Mouse (Mus musculus): ENCODE measurements around the gene Vps18. TPM values are rescaled to one million over a fixed set of nuclear protein-coding genes. Genes with fewer than 3 reads are reported as not detected.

Gene Vps18
- total RNA-seq, 1 experiment, result 17.8 TPM

GRCm38 (mm10) chr2:119323866-119324575, 35.5 kb downstream of the Vps18 start:
- Histone ChIP-seq H3K4me1 (ENCODE audit: control insufficient read depth in 2 of 2, insufficient read depth in 2 of 2, low read length in 2 of 2, poor library complexity in 1 of 2) (peaks cover 0 to 5% of the 10 kb centered on the region in 2 experiments; a peak in 2 of 4 replicates), H3K9me3 (ENCODE audit: control insufficient read depth, insufficient read depth, low read depth, low read length) (no peaks in the 10 kb centered on the region), H3K36me3 (ENCODE audit: control insufficient read depth, insufficient read depth, low read length, poor library complexity, severe bottlenecking) (no peaks in the 10 kb centered on the region), H3K9ac (ENCODE audit: insufficient read depth, low read depth, low read length, poor library complexity, severe bottlenecking) (no peak overlapping the region), H3K27ac (ENCODE audit: insufficient read depth, low read depth, low read length, poor library complexity, severe bottlenecking) (no peak overlapping the region), H3K4me3 (ENCODE audit: insufficient read depth in 1 of 2, low read depth in 1 of 2, low read length in 2 of 2, poor library complexity in 1 of 2, severe bottlenecking in 1 of 2) (peak overlapping the region; percentile 1 to 69; a peak in 3 of 4 replicates)
- in situ Hi-C loops (cut with MboI; ENCODE audit: low sequenced_read_pairs in 2 of 2, unreplicated experiment in 2 of 2), result no loop called here
- no peak for TF ChIP-seq ZNF384 (IDR thresholded peaks at IDR 0.05; ENCODE audit: low read depth, low read length)
- TF ChIP-seq ZC3H11A (IDR thresholded peaks at IDR 0.05; ENCODE audit: borderline replicate concordance, low read depth, low read length), result no peak
- no peak for TF ChIP-seq CHD2 (IDR thresholded peaks at IDR 0.05; ENCODE audit: low read depth, low read length)
- no peak for TF ChIP-seq HCFC1 (IDR thresholded peaks at IDR 0.05; ENCODE audit: borderline replicate concordance, insufficient read depth, low read length)
- no peak for TF ChIP-seq MAFK (IDR thresholded peaks at IDR 0.05; ENCODE audit: insufficient read depth, low read depth, low read length)
- no peak for DNase-seq (ENCODE audit: low read depth, low spot score)

- H3K36me3 ChIP-seq (ENCODE audit: control insufficient read depth, insufficient read depth, low read length, poor library complexity, severe bottlenecking), result no peaks in the 10 kb centered on the region
- no peak for DNase-seq (ENCODE audit: low read depth, low spot score)
- no peaks in the 10 kb centered on the region for H3K9me3 ChIP-seq (ENCODE audit: control insufficient read depth, insufficient read depth, low read depth, low read length)
- H3K9ac ChIP-seq (ENCODE audit: insufficient read depth, low read depth, low read length, poor library complexity, severe bottlenecking), result no peak overlapping the region
- in situ Hi-C loops (cut with MboI; ENCODE audit: low sequenced_read_pairs in 2 of 2, unreplicated experiment in 2 of 2), result loop anchor here in 1 of 2 experiments (25.0 kb wide), 1 partner anchor 188 kb away; no protein-coding TSS in a partner anchor
- H3K4me3 ChIP-seq (ENCODE audit: insufficient read depth in 1 of 2, low read depth in 1 of 2, low read length in 2 of 2, poor library complexity in 1 of 2, severe bottlenecking in 1 of 2), result peak overlapping the region; percentile 62 to 69; a peak in 3 of 4 replicates
- H3K27ac ChIP-seq (ENCODE audit: insufficient read depth, low read depth, low read length, poor library complexity, severe bottlenecking), result no peak overlapping the region
- TF ChIP-seq MAFK (IDR thresholded peaks at IDR 0.05; ENCODE audit: insufficient read depth, low read depth, low read length), result 0 out of 2 replicates have a peak, but pooled peaks have one; percentile 9
- no peak for TF ChIP-seq CHD2 (IDR thresholded peaks at IDR 0.05; ENCODE audit: low read depth, low read length)
- no peak for TF ChIP-seq ZC3H11A (IDR thresholded peaks at IDR 0.05; ENCODE audit: borderline replicate concordance, low read depth, low read length)
- TF ChIP-seq ZNF384 (IDR thresholded peaks at IDR 0.05; ENCODE audit: low read depth, low read length), result no peak
- peaks cover 0 to 5% of the 10 kb centered on the region in 2 experiments; a peak in 2 of 4 replicates for H3K4me1 ChIP-seq (ENCODE audit: control insufficient read depth in 2 of 2, insufficient read depth in 2 of 2, low read length in 2 of 2, poor library complexity in 1 of 2)
These were observed 36.2 kb downstream of the Vps18 start for GRCm38 (mm10) chr2:119324576-119325318.

- H3K4me1 ChIP-seq (ENCODE audit: control insufficient read depth in 2 of 2, insufficient read depth in 2 of 2, low read length in 2 of 2, poor library complexity in 1 of 2), result peaks cover 0 to 5% of the 10 kb centered on the region in 2 experiments; a peak in 2 of 4 replicates
- no peak for DNase-seq (ENCODE audit: low read depth, low spot score)
- no peak for TF ChIP-seq MAFK (IDR thresholded peaks at IDR 0.05; ENCODE audit: insufficient read depth, low read depth, low read length)
- TF ChIP-seq ZNF384 (IDR thresholded peaks at IDR 0.05; ENCODE audit: low read depth, low read length), result no peak
- no peak for TF ChIP-seq HCFC1 (IDR thresholded peaks at IDR 0.05; ENCODE audit: borderline replicate concordance, insufficient read depth, low read length)
- no peak for TF ChIP-seq CHD2 (IDR thresholded peaks at IDR 0.05; ENCODE audit: low read depth, low read length)
- no peak for TF ChIP-seq ZC3H11A (IDR thresholded peaks at IDR 0.05; ENCODE audit: borderline replicate concordance, low read depth, low read length)
- peak within 1 kb of the TSS; percentile 23; the same call in 1 of the 2 replicates for H3K9ac ChIP-seq (ENCODE audit: insufficient read depth, low read depth, low read length, poor library complexity, severe bottlenecking)
- in situ Hi-C loops (cut with MboI; ENCODE audit: low sequenced_read_pairs in 2 of 2, unreplicated experiment in 2 of 2), result loop anchor here in 1 of 2 experiments (25.0 kb wide), 1 partner anchor 187 kb away; no protein-coding TSS in a partner anchor
- H3K36me3 ChIP-seq (ENCODE audit: control insufficient read depth, insufficient read depth, low read length, poor library complexity, severe bottlenecking), result no peaks in the 10 kb centered on the region
- H3K4me3 ChIP-seq (ENCODE audit: insufficient read depth in 1 of 2, low read depth in 1 of 2, low read length in 2 of 2, poor library complexity in 1 of 2, severe bottlenecking in 1 of 2), result peak within 1 kb of the TSS; percentile 62 to 69
- H3K9me3 ChIP-seq (ENCODE audit: control insufficient read depth, insufficient read depth, low read depth, low read length), result no peaks in the 10 kb centered on the region
- H3K27ac ChIP-seq (ENCODE audit: insufficient read depth, low read depth, low read length, poor library complexity, severe bottlenecking), result no peak within 1 kb of the TSS
These were observed 37.1 kb downstream of the Vps18 start, which contains the start of gene Dll4 for GRCm38 (mm10) chr2:119325568-119326143. Gene Dll4 (plus strand): TSS chr2:119325784.
